Mouse (Mus musculus): ENCODE measurements around the gene Neu2. TPM values are rescaled to one million over a fixed set of nuclear protein-coding genes. Genes with fewer than 3 reads are reported as not detected.

The Neu2 gene
- total RNA-seq, 2 experiments from 2014 or later, result 7.3 to 9.7 TPM

DNA sequence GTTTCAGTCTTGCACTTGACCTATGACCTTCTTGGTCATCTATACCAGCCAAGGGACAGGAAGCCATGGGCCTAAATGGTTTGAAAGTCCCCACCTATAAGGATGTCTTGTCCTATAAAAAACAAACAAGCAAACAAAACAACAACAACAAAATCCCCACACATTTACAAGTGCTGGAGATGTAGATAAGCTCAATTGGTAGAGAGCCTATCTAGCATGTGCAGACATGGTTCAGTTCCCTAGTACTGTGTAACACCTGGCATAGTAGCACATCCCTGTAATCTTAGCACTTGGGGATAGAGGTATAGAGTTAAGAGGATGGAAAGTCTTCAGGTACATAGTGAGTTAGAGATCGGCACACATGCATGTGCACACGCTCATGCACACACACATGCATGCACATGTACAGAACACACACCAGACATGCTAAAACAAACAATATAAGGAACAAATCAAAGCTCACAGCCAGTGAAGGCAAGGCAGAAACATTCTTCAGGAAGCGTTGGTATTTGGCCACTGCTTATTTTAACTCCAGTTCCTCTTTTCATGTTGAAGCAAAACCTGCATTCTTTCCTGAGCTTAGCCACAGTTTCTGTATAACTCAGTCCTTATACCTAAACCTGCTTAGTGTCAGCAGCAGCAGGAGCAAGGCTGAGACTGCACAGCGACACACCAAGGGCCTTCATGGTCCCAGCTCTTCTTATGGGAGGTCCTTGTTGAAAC lies 128.3 kb downstream of the Neu2 start:
- no peak for DNase-seq (ENCODE audit: low spot score in 2 of 2)
- intact Hi-C loops (cut with DNase I), result no loop called here

- DNase-seq (ENCODE audit: low spot score in 2 of 2), result no peak
- intact Hi-C loops (cut with DNase I), result no loop called here
These were observed 130.0 kb downstream of the Neu2 start for GRCm38 (mm10) chr1:87639724-87640123.

- peak; percentile 38 to 50 for DNase-seq (ENCODE audit: low spot score in 2 of 2)
- intact Hi-C loops (cut with DNase I), result no loop called here
These were observed 130.5 kb downstream of the Neu2 start for GRCm38 (mm10) chr1:87640165-87640661.

- no peak for DNase-seq (ENCODE audit: low spot score in 2 of 2)
- intact Hi-C loops (cut with DNase I), result no loop called here
These were observed 133.3 kb downstream of the Neu2 start for GRCm38 (mm10) chr1:87643016-87643415.

- DNase-seq (ENCODE audit: low spot score in 2 of 2), result no peak
- intact Hi-C loops (cut with DNase I), result no loop called here
These were observed 135.4 kb downstream of the Neu2 start for GRCm38 (mm10) chr1:87645041-87645440.

DNA sequence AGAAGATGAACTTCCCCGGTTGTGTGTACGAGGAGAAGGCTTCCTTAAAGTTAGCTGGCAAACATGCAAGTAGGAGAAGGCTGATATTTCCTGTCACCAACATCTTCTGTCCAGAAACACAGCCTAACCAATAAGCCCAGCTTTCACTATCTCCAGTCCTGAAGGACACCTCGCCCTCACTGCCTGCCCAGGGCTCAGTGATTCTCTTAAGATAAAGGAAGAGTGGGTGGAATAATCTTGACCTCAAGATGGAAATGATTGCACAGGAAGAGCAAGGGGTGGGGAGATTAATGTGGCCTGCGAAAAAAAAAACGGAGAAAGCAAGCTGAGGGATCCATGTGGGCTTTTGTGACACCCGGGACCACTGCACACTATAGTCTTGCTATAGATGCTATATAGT lies 136.1 kb downstream of the Neu2 start:
- intact Hi-C loops (cut with DNase I), result no loop called here
- no peak for DNase-seq (ENCODE audit: low spot score in 2 of 2)

Other genes with a start within 250 kb of the Neu2 start
- 10 to 100 TPM; 11.6 to 12.1 TPM for gene Efhd1, start 245.5 kb upstream of the Neu2 start, total RNA-seq (2021)
- gene Gigyf2, start 182.9 kb upstream of the Neu2 start, total RNA-seq (2021), result 100 to 1,000 TPM; 107 to 108 TPM
- gene Kcnj13, start 115.2 kb upstream of the Neu2 start, total RNA-seq (2021), result 1 to 10 TPM; 4.0 to 5.7 TPM
- gene Snorc, start 39.6 kb upstream of the Neu2 start, total RNA-seq (2021), result under 1 TPM in 1 of 2 experiments, not detected in 1; 0.87 TPM
- gene Ngef, start 64.0 kb downstream of the Neu2 start, total RNA-seq (2021), result 100 to 1,000 TPM; 333 to 376 TPM
- gene Inpp5d, start 110.4 kb downstream of the Neu2 start, total RNA-seq (2021), result 10 to 100 TPM; 17.4 to 23.5 TPM
- 10 to 100 TPM; 61.7 to 65.2 TPM for gene Atg16l1, start 246.0 kb downstream of the Neu2 start, total RNA-seq (2021)